Mouse (Mus musculus) liver, embryonic 15.5 days (tissue): ENCODE measurements around the gene Nexn. TPM values are rescaled to one million over a fixed set of nuclear protein-coding genes. Genes with fewer than 3 reads are reported as not detected.

Experiments used
- ATAC-seq: fragments of 200-750 bp; cut with Nextera tagmentation; 2 replicates; pipeline ENCODE4 v1.8.0; 2017; ENCODE audit warnings: moderate number of reproducible peaks, mild to moderate bottlenecking, moderate library complexity; ENCODE audit not compliant: insufficient read depth
- H3K27ac ChIP-seq: fragments of 300-500 bp; sonication (generic); replicated peaks from 2 replicates; pipeline ENCODE4 v1.5.1; 2015; ENCODE audit warnings: mild to moderate bottlenecking, inconsistent platforms
- H3K27me3 ChIP-seq: fragments of 300-500 bp; sonication (generic); 2 replicates; pipeline ENCODE4 v1.6.1; 2015; ENCODE audit warnings: mild to moderate bottlenecking, inconsistent platforms
- H3K36me3 ChIP-seq: fragments of 300-500 bp; sonication (generic); replicated peaks from 2 replicates; pipeline ENCODE4 v1.6.1; 2015; ENCODE audit warnings: moderate library complexity, mild to moderate bottlenecking, inconsistent platforms
- H3K4me1 ChIP-seq: fragments of 300-500 bp; sonication (generic); replicated peaks from 2 replicates; pipeline ENCODE4 v1.6.1; 2015; ENCODE audit warnings: inconsistent platforms
- H3K4me2 ChIP-seq: fragments of 300-500 bp; sonication (generic); 2 replicates; pipeline ENCODE4 v1.6.1; 2015; ENCODE audit warnings: moderate library complexity, mild to moderate bottlenecking, inconsistent platforms
- H3K4me3 ChIP-seq: fragments of 300-500 bp; sonication (generic); replicated peaks from 2 replicates; pipeline ENCODE4 v1.5.1; 2015; ENCODE audit warnings: mild to moderate bottlenecking, inconsistent platforms
- H3K9ac ChIP-seq: fragments of 300-500 bp; sonication (generic); 2 replicates; pipeline ENCODE4 v1.6.1; 2015; ENCODE audit warnings: moderate library complexity, mild to moderate bottlenecking, inconsistent platforms
- H3K9me3 ChIP-seq: fragments of 300-500 bp; sonication (generic); replicated peaks from 2 replicates; pipeline ENCODE4 v1.6.1; 2016; ENCODE audit warnings: inconsistent platforms
- WGBS: fragments of 180-500 bp; shearing (Covaris S2); methylation state at CpG from one replicate; pipeline ENCODE4 v1.1.7; 2015; ENCODE audit warnings: mixed read lengths; ENCODE audit not compliant: insufficient replicate concordance; 5-methylcytosine and 5-hydroxymethylcytosine counted together
- polyA plus RNA-seq: library from polyadenylated mRNA; unstranded; fragments of >200 nt; fragmentation: Nextera tagmentation; extraction: Ambion mirVana; gene quantifications from 2 replicates; pipeline ENCODE4 v1.2.1, GENCODE M21; 2015

The Nexn gene
- polyA plus RNA-seq, 1 experiment from 2014 or later: 1.7 TPM

DNA sequence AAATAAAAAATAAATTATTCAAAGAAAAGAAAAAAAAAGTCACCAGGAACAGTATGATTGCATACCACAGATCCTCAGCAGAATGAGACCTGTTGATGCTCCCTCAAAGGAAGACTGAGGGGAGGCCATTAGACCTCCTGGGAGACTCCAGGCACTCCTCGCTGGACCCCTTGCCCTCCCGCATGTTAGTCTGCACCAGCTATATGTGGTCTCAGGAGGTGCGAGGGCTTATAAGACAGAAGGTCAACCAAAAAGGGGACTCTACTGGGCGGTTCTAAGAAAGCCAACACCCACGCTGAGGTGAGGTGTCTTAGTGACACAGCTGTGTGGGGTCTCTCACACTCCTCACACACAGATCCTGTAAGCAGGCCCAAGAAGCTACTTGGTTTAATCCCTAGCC lies 29.7 kb upstream of the Nexn start:
- Histone ChIP-seq H3K27ac (no peak overlapping the region), H3K4me2 (no peak overlapping the region), H3K9ac (no peak overlapping the region), H3K4me3 (no peak overlapping the region), H3K4me1 (no peaks in the 10 kb centered on the region), H3K9me3 (no peaks in the 10 kb centered on the region), H3K36me3 (peaks cover 12% of the 10 kb centered on the region; the same call in 1 of the 2 replicates), H3K27me3 (no peaks in the 10 kb centered on the region)
- 81% methylated on average over 5 of the region's 5 CpGs for WGBS
- no peak for ATAC-seq

DNA sequence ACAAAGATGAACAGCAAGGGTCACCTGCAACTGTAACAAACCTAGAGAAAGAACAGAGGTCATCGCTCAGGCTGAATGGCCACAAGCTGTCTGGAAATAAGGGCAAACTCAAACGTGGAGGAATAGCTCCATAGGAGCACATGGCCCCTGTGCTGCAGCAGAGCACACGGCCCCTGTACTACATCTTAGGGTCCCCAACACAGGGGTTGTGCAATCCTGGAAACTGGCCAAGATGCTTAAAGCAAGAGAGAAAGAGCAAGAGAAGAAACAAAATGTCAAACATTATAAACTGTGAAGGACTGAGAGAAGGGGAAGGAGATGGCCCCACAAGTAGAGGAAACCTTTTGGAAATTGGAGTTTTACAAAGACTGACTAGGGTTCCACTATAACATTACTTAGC lies 28.2 kb upstream of the Nexn start:
- ATAC-seq: no peak
- no peak overlapping the region for H3K27ac ChIP-seq
- H3K36me3 ChIP-seq: peaks cover 12% of the 10 kb centered on the region; the same call in 1 of the 2 replicates
- H3K27me3 ChIP-seq: no peaks in the 10 kb centered on the region
- no peak overlapping the region for H3K9ac ChIP-seq
- H3K9me3 ChIP-seq: no peaks in the 10 kb centered on the region
- WGBS: 62% methylated on average over 3 of the region's 3 CpGs
- no peak overlapping the region for H3K4me2 ChIP-seq
- H3K4me3 ChIP-seq: no peak overlapping the region
- no peaks in the 10 kb centered on the region for H3K4me1 ChIP-seq

DNA sequence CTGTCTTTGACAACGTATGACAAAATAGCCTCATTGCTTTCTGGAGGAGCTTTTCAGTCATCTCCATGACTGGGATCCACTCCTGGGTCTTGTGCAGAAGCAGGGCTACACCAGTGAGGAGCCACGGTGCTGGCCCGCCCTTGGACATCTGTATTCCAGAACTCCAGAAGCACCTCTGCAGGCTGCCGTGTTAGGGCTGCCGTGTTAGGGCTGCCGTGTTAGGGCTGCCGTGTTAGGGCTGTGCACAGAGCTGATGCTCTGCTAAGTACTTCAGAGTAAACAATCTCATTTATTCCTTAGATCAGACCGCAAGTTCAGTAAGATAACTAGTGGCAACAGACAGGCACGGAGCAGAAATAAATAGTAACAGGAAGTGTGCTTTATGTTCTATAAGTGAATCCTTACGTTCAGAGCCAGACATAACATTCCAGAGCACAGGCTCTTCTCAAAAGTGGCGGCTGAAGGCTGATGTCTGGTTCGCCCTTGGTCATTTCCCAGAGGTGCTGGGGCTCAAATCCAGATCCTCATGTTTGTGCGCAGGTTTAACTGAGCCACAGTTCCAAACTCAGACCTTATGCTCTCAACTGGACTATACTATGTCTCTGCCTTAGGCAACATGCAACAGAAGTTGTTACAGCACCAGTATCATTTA lies 27.5 kb upstream of the Nexn start:
- peaks cover 16% of the 10 kb centered on the region; the same call in 1 of the 2 replicates for H3K36me3 ChIP-seq
- no peaks in the 10 kb centered on the region for H3K27me3 ChIP-seq
- H3K9ac ChIP-seq: no peak overlapping the region
- H3K27ac ChIP-seq: no peak overlapping the region
- 75% methylated on average over 13 of the region's 13 CpGs for WGBS
- H3K4me1 ChIP-seq: no peaks in the 10 kb centered on the region
- ATAC-seq: no peak
- H3K4me2 ChIP-seq: no peak overlapping the region
- no peak overlapping the region for H3K4me3 ChIP-seq
- H3K9me3 ChIP-seq: no peaks in the 10 kb centered on the region

DNA sequence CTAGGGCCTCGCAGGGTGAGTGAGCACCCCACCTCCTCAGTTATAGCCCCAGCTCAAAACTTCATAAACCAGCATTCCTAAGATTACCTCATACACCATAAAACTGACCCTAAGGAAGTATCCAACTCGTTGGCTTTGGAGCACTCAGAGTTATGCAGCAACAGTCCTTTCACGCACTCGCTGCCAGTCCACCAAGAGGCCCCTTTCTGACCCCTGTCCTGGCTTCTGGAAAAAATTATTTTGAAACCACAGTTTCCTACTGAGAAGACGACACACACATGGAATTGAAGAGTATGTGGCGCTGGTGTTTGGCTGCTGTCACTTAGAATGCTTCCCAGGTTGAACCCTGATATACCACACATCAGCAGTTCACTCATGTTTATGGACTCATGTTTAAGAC lies 25.7 kb upstream of the Nexn start:
- Histone ChIP-seq H3K27me3 (no peaks in the 10 kb centered on the region), H3K4me1 (no peaks in the 10 kb centered on the region), H3K4me2 (no peak overlapping the region), H3K9ac (no peak overlapping the region), H3K4me3 (no peak overlapping the region), H3K36me3 (peaks cover 12% of the 10 kb centered on the region; the same call in 1 of the 2 replicates), H3K9me3 (no peaks in the 10 kb centered on the region), H3K27ac (no peak overlapping the region)
- ATAC-seq: no peak
- 79% methylated on average over 6 of the region's 6 CpGs for WGBS

DNA sequence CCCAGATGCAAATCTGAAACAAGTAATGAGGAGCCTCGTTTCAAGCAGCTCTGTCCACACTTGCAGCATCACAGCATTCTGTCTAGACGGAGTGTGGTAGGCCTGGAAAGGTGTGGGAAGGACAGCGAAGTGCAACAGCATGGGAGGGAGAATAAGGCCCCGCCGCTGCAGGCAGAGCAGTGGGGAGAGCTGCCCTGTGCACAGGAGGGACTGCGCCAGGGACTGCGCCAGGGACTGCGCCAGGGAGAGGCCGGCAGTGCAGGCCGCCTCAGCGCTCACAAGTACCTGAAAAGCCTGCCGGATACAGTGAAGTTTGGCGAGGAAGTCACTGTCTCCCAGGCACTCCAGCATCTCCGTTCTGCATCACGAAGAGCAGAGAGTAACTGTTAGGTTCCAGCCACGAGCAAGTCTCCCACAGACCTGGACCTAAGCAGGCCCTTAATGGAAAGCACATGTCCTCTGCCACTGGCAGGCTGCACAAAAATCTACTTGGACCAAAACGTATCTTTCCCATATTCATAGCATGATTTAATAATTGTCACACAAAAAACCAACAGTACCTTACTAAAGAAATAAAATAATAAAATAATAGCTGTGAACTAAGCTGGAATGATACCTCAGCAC lies 24.1 kb upstream of the Nexn start:
- no peak overlapping the region for H3K9ac ChIP-seq
- H3K27me3 ChIP-seq: no peaks in the 10 kb centered on the region
- no peak overlapping the region for H3K4me3 ChIP-seq
- WGBS: 83% methylated on average over 17 of the region's 17 CpGs
- no peaks in the 10 kb centered on the region for H3K4me1 ChIP-seq
- H3K27ac ChIP-seq: no peak overlapping the region
- no peak overlapping the region for H3K4me2 ChIP-seq
- peaks cover 17% of the 10 kb centered on the region for H3K36me3 ChIP-seq
- no peaks in the 10 kb centered on the region for H3K9me3 ChIP-seq
- ATAC-seq: no peak

DNA sequence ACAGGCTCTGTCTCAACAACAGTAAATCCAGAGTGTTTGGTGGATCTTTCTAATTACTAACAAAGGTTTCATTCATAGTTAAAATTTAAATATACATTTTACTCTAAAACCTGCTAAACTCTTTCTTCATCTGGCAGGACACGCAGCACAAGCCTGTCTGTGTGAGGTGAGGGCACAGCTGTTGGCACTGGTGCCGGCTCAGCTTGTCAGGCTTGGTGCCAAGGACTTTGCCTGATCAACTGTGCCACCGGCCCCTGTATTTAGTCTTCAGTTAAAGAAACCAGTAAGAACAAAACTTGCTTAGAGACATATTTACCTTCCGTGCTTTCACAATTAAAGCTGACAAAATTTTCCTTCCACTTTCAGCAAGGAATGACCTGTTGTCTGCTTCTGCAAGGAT lies 22.6 kb upstream of the Nexn start:
- Histone ChIP-seq H3K4me3 (no peak overlapping the region), H3K4me2 (no peak overlapping the region), H3K27me3 (no peaks in the 10 kb centered on the region), H3K27ac (no peak overlapping the region), H3K4me1 (no peaks in the 10 kb centered on the region), H3K9ac (no peak overlapping the region), H3K9me3 (no peaks in the 10 kb centered on the region), H3K36me3 (peaks cover 17% of the 10 kb centered on the region)
- WGBS: 74% methylated on average over 4 of the region's 4 CpGs
- no peak for ATAC-seq

DNA sequence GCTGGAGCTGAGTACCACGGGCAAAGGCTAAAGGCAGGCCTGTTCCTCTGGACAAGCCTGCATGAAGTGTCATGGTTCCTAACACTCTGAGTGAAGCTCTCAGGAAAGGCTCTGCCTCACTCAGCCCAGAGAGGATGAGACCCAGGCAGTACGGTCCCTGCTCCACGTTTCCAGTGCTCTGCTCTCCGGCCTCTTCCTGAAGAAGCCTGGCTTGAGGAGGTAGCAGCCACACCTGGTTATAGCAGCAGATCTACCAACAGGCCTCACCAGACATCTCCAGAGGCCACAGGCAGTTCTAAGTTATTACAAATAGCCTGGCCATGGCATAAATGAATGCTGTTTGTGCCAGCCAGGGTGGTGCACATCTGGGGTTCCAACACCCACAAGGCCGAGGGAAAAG lies 22.1 kb upstream of the Nexn start:
- no peak overlapping the region for H3K4me3 ChIP-seq
- no peak overlapping the region for H3K9ac ChIP-seq
- H3K4me2 ChIP-seq: no peak overlapping the region
- H3K36me3 ChIP-seq: peaks cover 17% of the 10 kb centered on the region
- ATAC-seq: no peak
- H3K27ac ChIP-seq: no peak overlapping the region
- no peaks in the 10 kb centered on the region for H3K9me3 ChIP-seq
- WGBS: 77% methylated on average over 5 of the region's 5 CpGs
- no peaks in the 10 kb centered on the region for H3K27me3 ChIP-seq
- no peaks in the 10 kb centered on the region for H3K4me1 ChIP-seq

DNA sequence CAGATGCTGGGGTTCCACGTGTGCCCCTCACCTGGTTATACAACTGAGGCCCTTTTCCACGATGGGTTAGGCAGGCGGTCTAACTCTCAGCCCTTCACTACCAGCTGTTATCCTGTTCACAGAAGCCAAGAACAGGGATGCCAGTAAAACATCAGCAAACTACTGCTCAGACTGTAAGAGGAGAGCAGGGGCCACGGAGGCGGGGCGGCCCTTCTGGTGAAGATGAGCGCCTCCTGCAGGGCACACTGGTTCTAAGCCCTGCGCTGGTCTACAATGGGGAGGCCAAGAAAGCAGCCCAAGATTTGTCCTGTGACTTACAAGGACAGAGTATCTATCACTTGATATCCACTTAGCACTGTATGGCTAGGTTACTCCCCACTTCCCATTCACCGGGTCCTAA lies 21.7 kb upstream of the Nexn start:
- H3K27me3 ChIP-seq: no peaks in the 10 kb centered on the region
- H3K9ac ChIP-seq: no peak overlapping the region
- H3K4me1 ChIP-seq: no peaks in the 10 kb centered on the region
- peaks cover 17% of the 10 kb centered on the region for H3K36me3 ChIP-seq
- no peaks in the 10 kb centered on the region for H3K9me3 ChIP-seq
- H3K4me2 ChIP-seq: no peak overlapping the region
- ATAC-seq: no peak
- WGBS: 81% methylated on average over 9 of the region's 9 CpGs
- no peak overlapping the region for H3K27ac ChIP-seq
- H3K4me3 ChIP-seq: no peak overlapping the region

DNA sequence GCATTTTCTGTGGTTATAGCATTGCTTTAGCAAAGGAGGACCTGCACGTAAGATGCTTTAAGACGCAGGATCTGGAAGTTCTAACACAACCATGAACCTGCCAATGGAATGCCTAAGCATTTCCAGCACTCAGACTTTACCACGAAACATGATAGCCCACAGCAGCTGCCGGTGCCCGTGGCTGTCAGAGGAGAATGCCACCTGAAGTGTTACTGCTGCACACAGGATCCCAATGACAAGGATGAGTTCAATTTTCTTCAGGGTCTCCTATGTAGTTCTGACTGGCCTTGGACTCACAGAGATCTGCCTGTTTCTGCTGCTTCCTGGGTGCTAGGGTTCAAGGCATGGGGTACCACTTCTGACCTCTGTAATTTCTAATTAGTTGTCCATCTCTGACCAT lies 18.6 kb upstream of the Nexn start:
- ATAC-seq: no peak
- no peak overlapping the region for H3K27ac ChIP-seq
- H3K4me3 ChIP-seq: no peak overlapping the region
- 80% methylated on average over 5 of the region's 5 CpGs for WGBS
- H3K27me3 ChIP-seq: no peaks in the 10 kb centered on the region
- no peak overlapping the region for H3K9ac ChIP-seq
- H3K9me3 ChIP-seq: no peaks in the 10 kb centered on the region
- H3K4me2 ChIP-seq: no peak overlapping the region
- H3K36me3 ChIP-seq: peaks cover 16% of the 10 kb centered on the region; the same call in 1 of the 2 replicates
- peaks cover 6% of the 10 kb centered on the region; the same call in 1 of the 2 replicates for H3K4me1 ChIP-seq

DNA sequence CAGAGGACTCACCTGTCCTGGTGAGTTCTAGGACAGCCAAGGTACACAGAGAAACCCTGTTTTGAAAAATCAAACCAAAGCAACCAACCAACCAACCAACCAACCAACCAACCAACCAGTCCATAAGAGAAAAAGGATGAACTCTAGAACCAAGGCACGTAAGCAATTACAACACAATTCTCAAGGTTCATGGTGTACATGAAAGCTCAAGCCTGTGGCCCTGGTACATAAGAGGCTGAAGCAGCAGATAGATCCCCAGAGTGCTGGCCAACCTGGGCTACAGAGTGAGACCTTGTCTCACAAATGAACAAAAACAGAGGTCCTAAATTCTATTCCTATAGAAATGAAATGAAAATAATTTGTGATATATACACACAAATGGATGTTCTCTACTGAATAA lies 18.2 kb upstream of the Nexn start:
- WGBS: 83% methylated on average over 1 of the region's 1 CpGs
- H3K4me3 ChIP-seq: no peak overlapping the region
- H3K9me3 ChIP-seq: no peaks in the 10 kb centered on the region
- H3K27me3 ChIP-seq: no peaks in the 10 kb centered on the region
- H3K27ac ChIP-seq: no peak overlapping the region
- H3K4me2 ChIP-seq: no peak overlapping the region
- H3K36me3 ChIP-seq: peaks cover 16% of the 10 kb centered on the region; the same call in 1 of the 2 replicates
- H3K4me1 ChIP-seq: peaks cover 6% of the 10 kb centered on the region; the same call in 1 of the 2 replicates
- H3K9ac ChIP-seq: no peak overlapping the region
- ATAC-seq: no peak

DNA sequence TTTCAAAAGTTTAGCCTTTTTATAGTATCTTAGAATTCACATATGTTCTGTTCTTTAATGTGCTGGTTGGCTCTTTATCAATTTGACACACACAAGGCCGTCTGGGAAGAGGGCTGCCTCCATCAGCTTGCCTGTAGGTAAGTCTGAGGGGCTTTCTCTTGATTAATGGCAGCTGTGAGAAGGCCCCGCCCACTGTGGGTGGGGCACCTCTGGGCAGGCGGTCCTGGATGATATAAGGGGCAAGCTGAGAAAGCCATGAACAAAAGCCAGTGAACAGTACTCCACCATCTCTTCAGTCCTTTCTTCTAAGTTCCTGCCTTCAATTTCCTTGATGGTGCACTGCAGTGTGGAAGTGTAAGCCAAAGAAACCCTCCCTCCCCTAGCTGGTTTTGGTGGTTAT lies 16.0 kb upstream of the Nexn start:
- no peaks in the 10 kb centered on the region for H3K27me3 ChIP-seq
- H3K36me3 ChIP-seq: peaks cover 12% of the 10 kb centered on the region; the same call in 1 of the 2 replicates
- no peak overlapping the region for H3K27ac ChIP-seq
- no peaks in the 10 kb centered on the region for H3K9me3 ChIP-seq
- WGBS: 23% methylated on average over 3 of the region's 3 CpGs
- ATAC-seq: no peak
- H3K9ac ChIP-seq: no peak overlapping the region
- peaks cover 6% of the 10 kb centered on the region; the same call in 1 of the 2 replicates for H3K4me1 ChIP-seq
- no peak overlapping the region for H3K4me2 ChIP-seq
- no peak overlapping the region for H3K4me3 ChIP-seq
